Comparison of ENCODE assay signal across 8 mouse cellular contexts in genomic region chr14:32228996-32229395, GRCm38 (mm10). TPM values are rescaled to one million over a fixed set of nuclear protein-coding genes. Genes with fewer than 3 reads are reported as not detected.
DNase-seq lines count a peak whose midpoint lies in the region; TF ChIP-seq lines count a peak whose summit lies in the region.

No protein-coding gene starts in this region.

- TF ChIP-seq CTCF in layer of hippocampus, adult 2 months (conservative IDR thresholded peaks at IDR 0.05) = peak; percentile 95

- H3K27ac ChIP-seq in layer of hippocampus, adult 2 months = no peak overlapping the region

- peak; percentile 48 for DNase-seq in gastrocnemius, adult 18-20 months (ENCODE audit: low spot score)
- no peak for DNase-seq in gastrocnemius, postnatal 25 days
- DNase-seq in urinary bladder, postnatal 25 days (ENCODE audit: low spot score) = peak; percentile 67
- no peak for DNase-seq in urinary bladder, postnatal 10 days (ENCODE audit: low spot score)
- peak; percentile 37 for DNase-seq in embryo, embryonic 10 days (ENCODE audit: low spot score)
- DNase-seq in layer of hippocampus, adult 2 months (ENCODE audit: low spot score in 2 of 2) = peak; percentile 47 to 81
- DNase-seq in lung, postnatal 25 days (ENCODE audit: low spot score) = peak; percentile 29
- DNase-seq in thymus, postnatal 25 days = peak; percentile 36

- no peak overlapping the region for H3K4me3 ChIP-seq in layer of hippocampus, adult 2 months

RNA-seq across cellular contexts. Expression of gene Parg, which starts 27.2 kb away (rescaled TPM):
- total RNA-seq in gastrocnemius, adult 18-20 months (2021) = 10 to 100 TPM; 25.3 to 28.9 TPM
- total RNA-seq in gastrocnemius, postnatal 25 days (2021) = 10 to 100 TPM; 16.6 to 20.8 TPM
- 10 to 100 TPM; 42.8 to 50.8 TPM for total RNA-seq in layer of hippocampus, adult 2 months (2021)

RNA-seq across cellular contexts. Expression of gene Timm23, which starts 27.3 kb away (rescaled TPM):
- total RNA-seq in gastrocnemius, adult 18-20 months (2021) = 100 to 1,000 TPM; 229 TPM
- total RNA-seq in gastrocnemius, postnatal 25 days (2021) = 100 to 1,000 TPM; 173 to 190 TPM
- 10 to 100 TPM; 74.0 to 78.7 TPM for total RNA-seq in layer of hippocampus, adult 2 months (2021)

Comparison
In these comparisons a context has a peak if more than half of its experiments do, and no peak if none do; other contexts are left out.
1. DNase-seq: peak in gastrocnemius, adult 18-20 months (single experiment), urinary bladder, postnatal 25 days (single experiment), embryo, embryonic 10 days (single experiment), layer of hippocampus, adult 2 months (2 of 2), lung, postnatal 25 days (single experiment) and thymus, postnatal 25 days (single experiment); none in gastrocnemius, postnatal 25 days (single experiment) and urinary bladder, postnatal 10 days (single experiment).